Mouse (Mus musculus) megakaryocyte, embryonic 14.5 days (primary cell): Measurements from ENCODE around the gene Cxcl12.

Experiments used
- FLI1 ChIP-seq: IDR thresholded peaks from 2 replicates; pipeline ENCODE4 v1.6.1; 2012; ENCODE audit warnings: low read length, inconsistent platforms, mixed read lengths
- GATA1 ChIP-seq: IDR thresholded peaks from 3 replicates; pipeline ENCODE4 v1.6.1; 2012; ENCODE audit warnings: mixed read lengths, low read length, inconsistent platforms, borderline replicate concordance

- TF ChIP-seq GATA1 (no peak), FLI1 (no peak)
These were observed 33.8 kb upstream of the Cxcl12 start for GRCm38 (mm10) chr6:117134526-117134925.
